Mouse (Mus musculus): Measurements from ENCODE around the gene Mymk. TPM values are rescaled to one million over a fixed set of nuclear protein-coding genes. Genes with fewer than 3 reads are reported as not detected.

The Mymk gene
- polyA plus RNA-seq, 1 experiment from 2014 or later = 0.22 TPM

- ATAC-seq = no peak
- Histone ChIP-seq H3K4me1 (ENCODE audit: control insufficient read depth, insufficient read depth, low read length) (peaks cover 9% of the 10 kb centered on the region), H3K4me2 (ENCODE audit: low read depth, low read length) (no peak overlapping the region), H3K9ac (ENCODE audit: low read depth, low read length) (no peak overlapping the region), H3K27me3 (replicated peaks; ENCODE audit: control insufficient read depth, insufficient read depth, low read length) (no peaks in the 10 kb centered on the region), H3K4me3 (ENCODE audit: low read length) (no peak overlapping the region), H3K27ac (ENCODE audit: low read length) (no peak overlapping the region), H3K9me3 (ENCODE audit: control insufficient read depth, low read length) (no peaks in the 10 kb centered on the region), H3K36me3 (ENCODE audit: control insufficient read depth, insufficient read depth, low read length) (no peaks in the 10 kb centered on the region)
- 62% methylated on average over 4 of the region's 4 CpGs for WGBS
Observed at GRCm38 (mm10) chr2:27073407-27073806, 1.4 kb upstream of the Mymk start.

GRCm38 (mm10) chr2:27071137-27071536 lies 842 bp downstream of the Mymk start:
- 23% methylated on average over 4 of the region's 4 CpGs for WGBS
- Histone ChIP-seq H3K9ac (ENCODE audit: low read depth, low read length) (no peak overlapping the region), H3K36me3 (ENCODE audit: control insufficient read depth, insufficient read depth, low read length) (no peaks in the 10 kb centered on the region), H3K27me3 (replicated peaks; ENCODE audit: control insufficient read depth, insufficient read depth, low read length) (no peaks in the 10 kb centered on the region), H3K4me2 (ENCODE audit: low read depth, low read length) (no peak overlapping the region), H3K4me3 (ENCODE audit: low read length) (no peak overlapping the region), H3K4me1 (ENCODE audit: control insufficient read depth, insufficient read depth, low read length) (peaks cover 9% of the 10 kb centered on the region), H3K27ac (ENCODE audit: low read length) (no peak overlapping the region), H3K9me3 (ENCODE audit: control insufficient read depth, low read length) (no peaks in the 10 kb centered on the region)
- ATAC-seq = peak; percentile 65

GRCm38 (mm10) chr2:27070247-27070813 lies 1.6 kb downstream of the Mymk start:
- H3K27me3 ChIP-seq (replicated peaks; ENCODE audit: control insufficient read depth, insufficient read depth, low read length) = no peaks in the 10 kb centered on the region
- no peak overlapping the region for H3K27ac ChIP-seq (ENCODE audit: low read length)
- 83% methylated on average over 2 of the region's 2 CpGs for WGBS
- no peak for ATAC-seq
- H3K4me3 ChIP-seq (ENCODE audit: low read length) = no peak overlapping the region
- no peaks in the 10 kb centered on the region for H3K36me3 ChIP-seq (ENCODE audit: control insufficient read depth, insufficient read depth, low read length)
- peaks cover 9% of the 10 kb centered on the region for H3K4me1 ChIP-seq (ENCODE audit: control insufficient read depth, insufficient read depth, low read length)
- H3K4me2 ChIP-seq (ENCODE audit: low read depth, low read length) = no peak overlapping the region
- H3K9ac ChIP-seq (ENCODE audit: low read depth, low read length) = no peak overlapping the region
- no peaks in the 10 kb centered on the region for H3K9me3 ChIP-seq (ENCODE audit: control insufficient read depth, low read length)

- Histone ChIP-seq H3K27me3 (replicated peaks; ENCODE audit: control insufficient read depth, insufficient read depth, low read length) (no peaks in the 10 kb centered on the region), H3K4me3 (ENCODE audit: low read length) (no peak overlapping the region), H3K4me1 (ENCODE audit: control insufficient read depth, insufficient read depth, low read length) (peaks cover 9% of the 10 kb centered on the region), H3K9ac (ENCODE audit: low read depth, low read length) (no peak overlapping the region), H3K27ac (ENCODE audit: low read length) (no peak overlapping the region), H3K9me3 (ENCODE audit: control insufficient read depth, low read length) (no peaks in the 10 kb centered on the region), H3K36me3 (ENCODE audit: control insufficient read depth, insufficient read depth, low read length) (no peaks in the 10 kb centered on the region), H3K4me2 (ENCODE audit: low read depth, low read length) (no peak overlapping the region)
- 57% methylated on average over 3 of the region's 3 CpGs for WGBS
- ATAC-seq = no peak
Observed at GRCm38 (mm10) chr2:27069646-27070045, 2.3 kb downstream of the Mymk start.

- Histone ChIP-seq H3K27me3 (replicated peaks; ENCODE audit: control insufficient read depth, insufficient read depth, low read length) (no peaks in the 10 kb centered on the region), H3K4me2 (ENCODE audit: low read depth, low read length) (no peak overlapping the region), H3K27ac (ENCODE audit: low read length) (no peak overlapping the region), H3K36me3 (ENCODE audit: control insufficient read depth, insufficient read depth, low read length) (no peaks in the 10 kb centered on the region), H3K4me1 (ENCODE audit: control insufficient read depth, insufficient read depth, low read length) (peaks cover 9% of the 10 kb centered on the region), H3K9me3 (ENCODE audit: control insufficient read depth, low read length) (no peaks in the 10 kb centered on the region), H3K9ac (ENCODE audit: low read depth, low read length) (no peak overlapping the region), H3K4me3 (ENCODE audit: low read length) (no peak overlapping the region)
- no peak for ATAC-seq
- WGBS = 39% methylated on average over 2 of the region's 2 CpGs
Observed at GRCm38 (mm10) chr2:27067996-27068395, 4.0 kb downstream of the Mymk start.

- H3K4me2 ChIP-seq (ENCODE audit: low read depth, low read length) = no peak overlapping the region
- no peaks in the 10 kb centered on the region for H3K27me3 ChIP-seq (replicated peaks; ENCODE audit: control insufficient read depth, insufficient read depth, low read length)
- no peaks in the 10 kb centered on the region for H3K9me3 ChIP-seq (ENCODE audit: control insufficient read depth, low read length)
- ATAC-seq = no peak
- H3K36me3 ChIP-seq (ENCODE audit: control insufficient read depth, insufficient read depth, low read length) = no peaks in the 10 kb centered on the region
- H3K9ac ChIP-seq (ENCODE audit: low read depth, low read length) = no peak overlapping the region
- WGBS = 88% methylated on average over 2 of the region's 2 CpGs
- peaks cover 9% of the 10 kb centered on the region for H3K4me1 ChIP-seq (ENCODE audit: control insufficient read depth, insufficient read depth, low read length)
- H3K4me3 ChIP-seq (ENCODE audit: low read length) = no peak overlapping the region
- H3K27ac ChIP-seq (ENCODE audit: low read length) = no peak overlapping the region
Observed at GRCm38 (mm10) chr2:27067124-27067523, 4.9 kb downstream of the Mymk start.

- peaks cover 10% of the 10 kb centered on the region for H3K4me1 ChIP-seq (ENCODE audit: control insufficient read depth, insufficient read depth, low read length)
- WGBS = 68% methylated on average over 9 of the region's 9 CpGs
- H3K27ac ChIP-seq (ENCODE audit: low read length) = no peak overlapping the region
- H3K4me3 ChIP-seq (ENCODE audit: low read length) = no peak overlapping the region
- ATAC-seq = no peak
- no peaks in the 10 kb centered on the region for H3K36me3 ChIP-seq (ENCODE audit: control insufficient read depth, insufficient read depth, low read length)
- H3K4me2 ChIP-seq (ENCODE audit: low read depth, low read length) = no peak overlapping the region
- no peaks in the 10 kb centered on the region for H3K9me3 ChIP-seq (ENCODE audit: control insufficient read depth, low read length)
- H3K9ac ChIP-seq (ENCODE audit: low read depth, low read length) = no peak overlapping the region
- H3K27me3 ChIP-seq (replicated peaks; ENCODE audit: control insufficient read depth, insufficient read depth, low read length) = no peaks in the 10 kb centered on the region
Observed at GRCm38 (mm10) chr2:27059187-27059586, 12.8 kb downstream of the Mymk start.

- H3K36me3 ChIP-seq (ENCODE audit: control insufficient read depth, insufficient read depth, low read length) = no peaks in the 10 kb centered on the region
- no peaks in the 10 kb centered on the region for H3K27me3 ChIP-seq (replicated peaks; ENCODE audit: control insufficient read depth, insufficient read depth, low read length)
- H3K9me3 ChIP-seq (ENCODE audit: control insufficient read depth, low read length) = no peaks in the 10 kb centered on the region
- H3K4me2 ChIP-seq (ENCODE audit: low read depth, low read length) = peak overlapping the region; percentile 16; the same call in 1 of the 2 replicates
- peaks cover 10% of the 10 kb centered on the region for H3K4me1 ChIP-seq (ENCODE audit: control insufficient read depth, insufficient read depth, low read length)
- WGBS = 13% methylated on average over 12 of the region's 12 CpGs
- H3K9ac ChIP-seq (ENCODE audit: low read depth, low read length) = 0 out of 2 replicates have a peak overlapping the region, but pooled peaks have one; percentile 13
- no peak overlapping the region for H3K4me3 ChIP-seq (ENCODE audit: low read length)
- peak; percentile 38; the same call in 1 of the 2 replicates for ATAC-seq
- no peak overlapping the region for H3K27ac ChIP-seq (ENCODE audit: low read length)
Observed at GRCm38 (mm10) chr2:27058751-27059150, 13.2 kb downstream of the Mymk start.

GRCm38 (mm10) chr2:27058251-27058650 lies 13.7 kb downstream of the Mymk start:
- peak overlapping the region; percentile 16; the same call in 1 of the 2 replicates for H3K4me2 ChIP-seq (ENCODE audit: low read depth, low read length)
- H3K36me3 ChIP-seq (ENCODE audit: control insufficient read depth, insufficient read depth, low read length) = no peaks in the 10 kb centered on the region
- 33% methylated on average over 4 of the region's 4 CpGs for WGBS
- H3K9me3 ChIP-seq (ENCODE audit: control insufficient read depth, low read length) = no peaks in the 10 kb centered on the region
- H3K27me3 ChIP-seq (replicated peaks; ENCODE audit: control insufficient read depth, insufficient read depth, low read length) = no peaks in the 10 kb centered on the region
- H3K27ac ChIP-seq (ENCODE audit: low read length) = no peak overlapping the region
- H3K4me3 ChIP-seq (ENCODE audit: low read length) = no peak overlapping the region
- ATAC-seq = no peak
- H3K4me1 ChIP-seq (ENCODE audit: control insufficient read depth, insufficient read depth, low read length) = peaks cover 10% of the 10 kb centered on the region
- 0 out of 2 replicates have a peak overlapping the region, but pooled peaks have one; percentile 13 for H3K9ac ChIP-seq (ENCODE audit: low read depth, low read length)

- H3K4me1 ChIP-seq (ENCODE audit: control insufficient read depth, insufficient read depth, low read length) = no peaks in the 10 kb centered on the region
- 43% methylated on average over 6 of the region's 6 CpGs for WGBS
- no peaks in the 10 kb centered on the region for H3K27me3 ChIP-seq (replicated peaks; ENCODE audit: control insufficient read depth, insufficient read depth, low read length)
- ATAC-seq = no peak
- H3K36me3 ChIP-seq (ENCODE audit: control insufficient read depth, insufficient read depth, low read length) = no peaks in the 10 kb centered on the region
- H3K27ac ChIP-seq (ENCODE audit: low read length) = no peak overlapping the region
- no peak overlapping the region for H3K4me3 ChIP-seq (ENCODE audit: low read length)
- H3K9me3 ChIP-seq (ENCODE audit: control insufficient read depth, low read length) = no peaks in the 10 kb centered on the region
- no peak overlapping the region for H3K4me2 ChIP-seq (ENCODE audit: low read depth, low read length)
- H3K9ac ChIP-seq (ENCODE audit: low read depth, low read length) = no peak overlapping the region
Observed at GRCm38 (mm10) chr2:27049408-27049807, 22.6 kb downstream of the Mymk start.

Measured in intestine, embryonic 16.5 days (tissue).